Mouse (Mus musculus) adipocyte (in vitro differentiated cells): ENCODE results near the gene Arhgef40.

Source experiments
- DNase-seq: peaks from one replicate; pipeline ENCODE4 v3.0.0-alpha.2; 2016; ENCODE audit warnings: low spot score

The Arhgef40 gene

GRCm38 (mm10) chr14:52003981-52004495 is 19.5 kb downstream of the Arhgef40 start:
- no peak for DNase-seq

- no peak for DNase-seq
Observed at GRCm38 (mm10) chr14:52005141-52005540, 20.6 kb downstream of the Arhgef40 start.

- no peak for DNase-seq
Observed at GRCm38 (mm10) chr14:52005616-52006015, 21.1 kb downstream of the Arhgef40 start.

GRCm38 (mm10) chr14:52006241-52006640 is 21.7 kb downstream of the Arhgef40 start:
- DNase-seq = no peak

GRCm38 (mm10) chr14:52006771-52007170 is 22.3 kb downstream of the Arhgef40 start:
- no peak for DNase-seq

- peak; percentile 80 for DNase-seq
Observed at GRCm38 (mm10) chr14:52008321-52009203, 24.0 kb downstream of the Arhgef40 start.

GRCm38 (mm10) chr14:52009361-52009760 is 24.8 kb downstream of the Arhgef40 start:
- no peak for DNase-seq

GRCm38 (mm10) chr14:52009841-52010240 is 25.3 kb downstream of the Arhgef40 start:
- DNase-seq = no peak

- no peak for DNase-seq
Observed at GRCm38 (mm10) chr14:52010446-52011111, 26.1 kb downstream of the Arhgef40 start.

GRCm38 (mm10) chr14:52011683-52012082 is 27.2 kb downstream of the Arhgef40 start:
- no peak for DNase-seq

GRCm38 (mm10) chr14:52012085-52012484 is 27.6 kb downstream of the Arhgef40 start:
- DNase-seq = no peak

GRCm38 (mm10) chr14:52012553-52012952 is 28.0 kb downstream of the Arhgef40 start:
- no peak for DNase-seq

GRCm38 (mm10) chr14:52013021-52013610 is 28.6 kb downstream of the Arhgef40 start:
- no peak for DNase-seq

GRCm38 (mm10) chr14:52013771-52014219 is 29.3 kb downstream of the Arhgef40 start:
- no peak for DNase-seq

- no peak for DNase-seq
Observed at GRCm38 (mm10) chr14:52014271-52014760, 29.8 kb downstream of the Arhgef40 start.

- peak; percentile 69 for DNase-seq
Observed at GRCm38 (mm10) chr14:52014761-52015311, 30.3 kb downstream of the Arhgef40 start.

GRCm38 (mm10) chr14:52015445-52016100 is 31.1 kb downstream of the Arhgef40 start, which contains the start of gene Tmem253:
Gene Tmem253 (plus strand): TSS chr14:52015658.
- peak; percentile 70 for DNase-seq

- no peak for DNase-seq
Observed at GRCm38 (mm10) chr14:52016625-52017405, 32.3 kb downstream of the Arhgef40 start.

- DNase-seq = no peak
Observed at GRCm38 (mm10) chr14:52017662-52018061, 33.1 kb downstream of the Arhgef40 start.

- no peak for DNase-seq
Observed at GRCm38 (mm10) chr14:52018248-52019050, 33.9 kb downstream of the Arhgef40 start.
